Mouse (Mus musculus): ENCODE measurements around the gene Fbn1. TPM values are rescaled to one million over a fixed set of nuclear protein-coding genes. Genes with fewer than 3 reads are reported as not detected.
A peak's percentile ranks its signal among the peaks of the same experiment; 100 is the strongest.

Fbn1 gene
- polyA plus RNA-seq, 1 experiment from 2014 or later: 17.2 TPM

GRCm38 (mm10) chr2:125464036-125464435 lies 43.8 kb downstream of the Fbn1 start:
- ATAC-seq (ENCODE audit: low FRiP score, low TSS enrichment) (no peak), DNase-seq (ENCODE audit: low spot score) (no peak)
- H3K9ac ChIP-seq (ENCODE audit: low read length): no peak overlapping the region
- H3K4me3 ChIP-seq (ENCODE audit: low read depth, low read length): no peak overlapping the region
- no peak overlapping the region for H3K4me2 ChIP-seq (replicated peaks; ENCODE audit: low read depth)
- no peaks in the 10 kb centered on the region; the same call in 1 of the 2 replicates for H3K4me1 ChIP-seq (replicated peaks; ENCODE audit: control insufficient read depth, insufficient read depth)
- TF ChIP-seq CTCF (IDR thresholded peaks at IDR 0.05; ENCODE audit: low read depth) (no peak), EP300 (optimal IDR thresholded peaks at IDR 0.05) (no peak)
- H3K27me3 ChIP-seq (ENCODE audit: control insufficient read depth, insufficient read depth, low read length): no peaks in the 10 kb centered on the region
- WGBS: 70% methylated on average over 6 of the region's 6 CpGs
- no peak overlapping the region for H3K27ac ChIP-seq (replicated peaks)
- no peaks in the 10 kb centered on the region for H3K36me3 ChIP-seq (ENCODE audit: control insufficient read depth, insufficient read depth, low read length)
- no peaks in the 10 kb centered on the region for H3K9me3 ChIP-seq (ENCODE audit: control insufficient read depth, low read length)

GRCm38 (mm10) chr2:125459087-125459486 lies 48.7 kb downstream of the Fbn1 start:
- Histone ChIP-seq H3K27me3 (ENCODE audit: control insufficient read depth, insufficient read depth, low read length) (no peaks in the 10 kb centered on the region), H3K9ac (ENCODE audit: low read length) (no peak overlapping the region), H3K27ac (replicated peaks) (no peak overlapping the region), H3K4me2 (replicated peaks; ENCODE audit: low read depth) (no peak overlapping the region), H3K36me3 (ENCODE audit: control insufficient read depth, insufficient read depth, low read length) (no peaks in the 10 kb centered on the region), H3K4me3 (ENCODE audit: low read depth, low read length) (no peak overlapping the region), H3K4me1 (replicated peaks; ENCODE audit: control insufficient read depth, insufficient read depth) (no peaks in the 10 kb centered on the region; the same call in 1 of the 2 replicates), H3K9me3 (ENCODE audit: control insufficient read depth, low read length) (no peaks in the 10 kb centered on the region)
- ATAC-seq (ENCODE audit: low FRiP score, low TSS enrichment) (no peak), DNase-seq (ENCODE audit: low spot score) (no peak)
- WGBS: 46% methylated on average over 3 of the region's 3 CpGs
- TF ChIP-seq EP300 (optimal IDR thresholded peaks at IDR 0.05) (no peak), CTCF (IDR thresholded peaks at IDR 0.05; ENCODE audit: low read depth) (no peak)

DNA sequence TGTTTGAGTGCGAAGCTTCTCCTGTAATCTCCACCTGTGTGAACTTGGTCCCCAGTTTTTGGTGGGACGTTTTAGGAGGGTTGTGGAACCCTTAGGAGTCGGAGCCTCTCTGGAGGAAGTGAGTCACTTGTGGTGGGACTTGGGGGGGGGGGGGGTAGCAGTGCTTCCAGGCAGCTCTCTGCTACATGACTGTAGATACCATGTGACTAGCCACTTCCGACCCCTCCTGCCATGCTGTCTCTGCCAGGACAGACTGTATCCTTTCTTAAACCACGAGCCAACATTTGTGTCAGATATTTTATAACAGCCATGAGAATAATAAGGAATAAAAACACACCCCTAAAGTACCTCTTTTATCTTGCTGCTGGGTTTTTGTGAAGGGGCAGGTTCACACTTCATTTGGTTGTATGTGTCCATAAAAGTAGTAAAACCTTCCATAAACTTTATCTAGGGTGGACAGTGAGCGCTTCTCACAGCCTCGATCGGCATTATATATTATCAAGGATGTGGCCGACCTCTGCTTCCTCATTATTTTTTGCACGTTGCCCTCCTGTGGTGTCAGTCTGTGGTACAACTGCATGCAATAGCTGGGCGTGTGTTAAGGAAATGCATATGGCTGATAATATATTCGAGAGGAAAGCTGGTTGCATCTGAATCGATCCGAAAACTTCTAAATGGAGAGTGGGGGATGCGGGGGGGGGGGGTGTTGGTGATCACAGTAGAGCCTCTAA lies 51.6 kb downstream of the Fbn1 start:
- ATAC-seq (ENCODE audit: low FRiP score, low TSS enrichment) (no peak), DNase-seq (ENCODE audit: low spot score) (no peak)
- Histone ChIP-seq H3K9me3 (ENCODE audit: control insufficient read depth, low read length) (no peaks in the 10 kb centered on the region), H3K4me3 (ENCODE audit: low read depth, low read length) (no peak overlapping the region), H3K4me1 (replicated peaks; ENCODE audit: control insufficient read depth, insufficient read depth) (no peaks in the 10 kb centered on the region; the same call in 1 of the 2 replicates), H3K36me3 (ENCODE audit: control insufficient read depth, insufficient read depth, low read length) (no peaks in the 10 kb centered on the region), H3K27ac (replicated peaks) (no peak overlapping the region), H3K9ac (ENCODE audit: low read length) (no peak overlapping the region), H3K27me3 (ENCODE audit: control insufficient read depth, insufficient read depth, low read length) (no peaks in the 10 kb centered on the region), H3K4me2 (replicated peaks; ENCODE audit: low read depth) (no peak overlapping the region)
- WGBS: 82% methylated on average over 15 of the region's 15 CpGs
- TF ChIP-seq EP300 (optimal IDR thresholded peaks at IDR 0.05): no peak
- peak; percentile 43 for TF ChIP-seq CTCF (IDR thresholded peaks at IDR 0.05; ENCODE audit: low read depth)

DNA sequence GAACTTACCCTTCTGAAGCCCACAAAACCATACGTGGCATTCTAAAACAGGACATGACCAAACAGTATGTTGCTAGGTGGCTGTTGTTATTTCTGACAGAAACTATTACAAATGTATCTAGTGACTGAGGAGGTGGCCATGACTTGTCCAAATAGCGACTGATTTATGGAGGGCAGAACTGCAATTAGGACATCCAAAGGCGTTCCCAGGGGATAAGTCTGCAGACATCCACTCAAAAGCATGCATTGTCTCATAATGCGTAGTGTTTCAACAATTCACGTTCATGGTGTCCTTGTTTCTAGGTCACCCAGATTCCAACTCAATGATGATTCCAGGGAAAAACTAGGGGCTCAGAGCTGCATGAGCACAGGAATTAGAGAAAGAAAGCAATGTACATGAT lies 53.0 kb downstream of the Fbn1 start:
- H3K27ac ChIP-seq (replicated peaks): no peak overlapping the region
- TF ChIP-seq EP300 (optimal IDR thresholded peaks at IDR 0.05) (no peak), CTCF (IDR thresholded peaks at IDR 0.05; ENCODE audit: low read depth) (no peak)
- H3K9me3 ChIP-seq (ENCODE audit: control insufficient read depth, low read length): no peaks in the 10 kb centered on the region
- no peaks in the 10 kb centered on the region for H3K36me3 ChIP-seq (ENCODE audit: control insufficient read depth, insufficient read depth, low read length)
- no peak for ATAC-seq (ENCODE audit: low FRiP score, low TSS enrichment)
- DNase-seq (ENCODE audit: low spot score): no peak
- no peaks in the 10 kb centered on the region for H3K27me3 ChIP-seq (ENCODE audit: control insufficient read depth, insufficient read depth, low read length)
- WGBS: 76% methylated on average over 5 of the region's 5 CpGs
- H3K4me1 ChIP-seq (replicated peaks; ENCODE audit: control insufficient read depth, insufficient read depth): no peaks in the 10 kb centered on the region; the same call in 1 of the 2 replicates
- no peak overlapping the region for H3K9ac ChIP-seq (ENCODE audit: low read length)
- no peak overlapping the region for H3K4me3 ChIP-seq (ENCODE audit: low read depth, low read length)
- H3K4me2 ChIP-seq (replicated peaks; ENCODE audit: low read depth): no peak overlapping the region

DNA sequence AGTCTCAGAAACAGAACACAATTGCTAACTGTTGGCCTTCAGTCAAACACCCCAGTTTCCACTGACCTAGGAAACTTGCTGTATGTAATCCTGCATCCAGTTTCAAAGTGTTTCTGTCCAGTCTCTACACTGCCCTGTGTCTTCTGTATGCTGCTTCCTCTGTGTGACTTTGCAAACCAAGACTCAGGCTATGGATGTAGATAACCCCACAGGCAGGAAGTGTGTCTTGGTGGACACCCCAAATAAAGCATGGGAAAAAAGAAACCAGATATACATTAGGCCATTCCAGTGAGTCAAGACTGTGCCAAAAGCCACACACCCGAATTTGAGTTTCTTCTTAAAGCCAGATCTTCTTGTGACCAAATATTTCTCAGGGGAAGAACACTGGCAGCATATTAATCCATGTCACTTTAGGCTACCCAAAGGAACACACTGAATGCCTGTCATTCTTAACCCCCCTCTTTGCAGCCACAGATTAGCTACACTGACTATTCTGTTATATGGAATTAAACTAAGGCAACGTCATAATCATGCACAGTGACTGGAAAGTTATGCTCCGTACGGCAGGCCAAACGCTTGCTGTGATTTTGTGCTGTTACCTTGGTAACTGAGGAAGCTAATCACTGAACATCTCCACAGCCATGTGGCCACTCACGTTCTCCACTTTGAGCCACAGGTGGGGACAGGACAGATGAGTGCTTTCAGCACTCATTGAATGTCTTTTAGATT lies 55.3 kb downstream of the Fbn1 start:
- Histone ChIP-seq H3K4me3 (ENCODE audit: low read depth, low read length) (no peak overlapping the region), H3K9me3 (ENCODE audit: control insufficient read depth, low read length) (no peaks in the 10 kb centered on the region), H3K9ac (ENCODE audit: low read length) (no peak overlapping the region), H3K4me1 (replicated peaks; ENCODE audit: control insufficient read depth, insufficient read depth) (no peaks in the 10 kb centered on the region), H3K27ac (replicated peaks) (no peak overlapping the region), H3K27me3 (ENCODE audit: control insufficient read depth, insufficient read depth, low read length) (no peaks in the 10 kb centered on the region), H3K36me3 (ENCODE audit: control insufficient read depth, insufficient read depth, low read length) (no peaks in the 10 kb centered on the region), H3K4me2 (replicated peaks; ENCODE audit: low read depth) (no peak overlapping the region)
- DNase-seq (ENCODE audit: low spot score): no peak
- no peak for TF ChIP-seq EP300 (optimal IDR thresholded peaks at IDR 0.05)
- TF ChIP-seq CTCF (IDR thresholded peaks at IDR 0.05; ENCODE audit: low read depth): no peak
- WGBS: 59% methylated on average over 6 of the region's 6 CpGs
- ATAC-seq (ENCODE audit: low FRiP score, low TSS enrichment): no peak

GRCm38 (mm10) chr2:125449361-125449760 lies 58.4 kb downstream of the Fbn1 start:
- Histone ChIP-seq H3K9me3 (ENCODE audit: control insufficient read depth, low read length) (no peaks in the 10 kb centered on the region), H3K27me3 (ENCODE audit: control insufficient read depth, insufficient read depth, low read length) (no peaks in the 10 kb centered on the region)

More at GRCm38 (mm10) chr2:125449361-125449760, 58.4 kb downstream of the Fbn1 start:
- H3K4me1 ChIP-seq (replicated peaks; ENCODE audit: control insufficient read depth, insufficient read depth): no peaks in the 10 kb centered on the region
- H3K27ac ChIP-seq (replicated peaks): no peak overlapping the region
- no peak for TF ChIP-seq EP300 (optimal IDR thresholded peaks at IDR 0.05)
- no peak for TF ChIP-seq CTCF (IDR thresholded peaks at IDR 0.05; ENCODE audit: low read depth)
- H3K4me3 ChIP-seq (ENCODE audit: low read depth, low read length): no peak overlapping the region
- no peak for ATAC-seq (ENCODE audit: low FRiP score, low TSS enrichment)
- H3K36me3 ChIP-seq (ENCODE audit: control insufficient read depth, insufficient read depth, low read length): no peaks in the 10 kb centered on the region
- 62% methylated on average over 8 of the region's 8 CpGs for WGBS
- H3K9ac ChIP-seq (ENCODE audit: low read length): no peak overlapping the region
- no peak for DNase-seq (ENCODE audit: low spot score)
- no peak overlapping the region for H3K4me2 ChIP-seq (replicated peaks; ENCODE audit: low read depth)

All from stomach, postnatal 0 days (tissue).